Mouse (Mus musculus): Measurements from ENCODE around the gene P4ha2.

Gene P4ha2

DNA sequence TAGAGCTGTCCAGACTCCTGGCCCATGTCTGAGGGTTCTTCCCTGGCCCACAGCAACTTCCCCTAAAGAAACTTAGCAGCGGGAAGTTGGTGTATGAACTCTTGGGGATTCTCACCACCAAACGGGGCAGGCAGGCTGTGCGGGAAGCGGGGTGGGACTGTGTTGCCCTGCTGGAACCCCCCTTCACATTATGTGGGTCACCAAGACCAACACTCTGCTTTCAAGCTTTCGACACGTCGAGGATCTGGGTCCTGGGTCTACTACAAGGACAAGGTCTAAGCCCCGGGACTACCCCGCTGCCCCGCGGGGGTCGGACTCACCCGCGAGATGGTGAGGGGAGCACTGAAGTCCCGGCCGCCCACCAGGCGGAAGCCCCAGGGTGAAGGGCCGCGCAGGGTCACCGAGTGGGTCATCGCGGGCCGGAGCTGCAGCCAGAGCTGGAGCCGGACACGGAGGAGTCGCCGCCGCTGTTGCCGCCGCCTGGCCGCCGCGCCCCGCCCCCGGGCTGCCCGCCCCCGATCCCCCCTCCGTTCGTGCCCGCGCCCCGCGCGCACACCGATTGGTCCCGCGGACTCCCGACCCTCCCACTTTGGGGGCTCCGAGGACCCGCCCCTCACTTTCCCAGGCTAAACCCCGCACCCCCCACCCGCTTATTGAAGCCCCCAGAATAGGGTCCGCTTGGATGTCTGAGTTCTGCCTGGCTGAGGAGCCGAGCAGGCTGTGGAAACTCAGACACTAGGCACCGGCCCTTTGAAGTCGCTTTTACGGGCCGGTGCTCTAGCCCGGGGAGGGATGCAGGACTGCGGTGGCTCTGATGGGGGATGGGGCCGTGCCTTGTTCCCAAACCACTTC, 31.1 kb upstream of the P4ha2 start, which contains the start of gene Pdlim4:
TSS of gene Pdlim4 (minus strand) at position 495 of the 852 bp plus-strand sequence.
- no peak for DNase-seq (ENCODE audit: low spot score in 2 of 2)

DNA sequence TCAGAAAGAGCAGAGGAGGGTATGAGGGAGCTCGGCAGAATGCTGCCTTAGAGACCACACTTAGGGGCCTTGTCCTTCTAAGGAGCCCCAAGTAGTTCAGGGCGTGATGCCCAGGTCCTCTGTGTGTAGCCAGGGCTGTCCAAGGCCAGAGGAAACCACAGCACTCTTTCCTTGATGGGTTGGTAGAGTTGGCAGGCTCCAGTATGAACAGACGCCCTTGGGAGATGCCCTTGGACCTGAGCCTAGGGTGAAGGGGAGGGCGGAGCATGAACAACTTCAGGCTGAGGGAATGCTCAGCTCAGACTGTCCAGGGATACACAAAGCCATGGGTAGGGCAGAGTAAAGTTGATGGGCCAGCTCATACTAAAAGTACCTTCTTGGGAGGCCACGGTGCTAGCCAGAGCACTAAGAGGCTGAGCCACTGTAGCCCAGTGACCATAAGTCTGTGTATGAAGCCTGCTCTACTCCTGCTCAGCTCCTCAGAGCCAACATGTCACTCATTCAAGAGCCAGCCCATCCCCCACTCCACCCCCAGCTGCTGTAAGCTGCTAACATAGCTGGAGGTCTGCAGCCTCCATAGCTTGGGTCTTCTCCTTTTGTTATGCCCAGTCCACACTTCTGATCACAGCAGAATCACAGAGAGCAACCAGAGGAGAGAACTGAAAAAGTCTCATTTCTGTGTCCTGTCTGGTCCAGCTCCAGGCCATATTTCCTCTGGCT, 28.0 kb upstream of the P4ha2 start:
- DNase-seq (ENCODE audit: low spot score in 2 of 2) = no peak

DNA sequence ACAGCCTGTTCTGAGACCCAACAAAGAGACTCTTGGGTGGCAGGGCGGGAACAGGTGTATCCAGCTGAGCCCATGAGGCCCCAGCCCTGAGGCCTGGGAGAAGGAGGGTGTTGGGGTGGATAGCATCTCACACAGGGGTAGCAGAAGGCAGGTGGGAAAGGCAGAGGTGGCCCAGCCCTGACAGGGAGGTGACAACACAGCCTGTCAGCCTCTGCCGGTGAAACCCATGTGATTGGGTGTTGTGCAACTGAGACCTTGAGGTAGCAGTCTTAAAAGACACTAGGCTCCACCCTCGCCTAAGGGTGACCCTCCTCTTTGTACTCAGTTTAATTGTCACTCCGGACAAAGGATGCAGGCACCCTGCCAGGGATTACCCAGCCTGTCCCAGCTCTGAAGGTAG, 26.6 kb upstream of the P4ha2 start:
- no peak for DNase-seq (ENCODE audit: low spot score in 2 of 2)

DNA sequence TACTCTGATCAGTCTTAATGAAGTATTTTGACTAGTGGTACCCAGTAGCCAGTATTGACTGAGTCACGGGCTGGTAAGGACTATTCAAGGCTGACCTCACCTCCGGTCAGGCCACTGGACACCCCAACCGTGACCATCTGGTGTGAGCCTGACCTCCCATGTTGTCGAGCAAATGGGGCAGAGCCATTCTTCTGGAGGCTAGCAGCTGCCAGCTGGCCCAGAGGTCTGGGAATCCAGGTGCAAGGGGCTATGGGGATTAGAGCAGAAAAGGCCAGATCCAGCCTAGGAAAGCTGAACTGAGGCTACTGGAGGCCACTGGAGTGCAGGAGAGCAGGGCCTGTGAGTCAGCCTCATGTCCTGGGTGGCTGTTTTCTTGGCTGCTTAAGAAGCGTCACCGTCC, 24.5 kb upstream of the P4ha2 start:
- DNase-seq (ENCODE audit: low spot score in 2 of 2) = no peak

DNA sequence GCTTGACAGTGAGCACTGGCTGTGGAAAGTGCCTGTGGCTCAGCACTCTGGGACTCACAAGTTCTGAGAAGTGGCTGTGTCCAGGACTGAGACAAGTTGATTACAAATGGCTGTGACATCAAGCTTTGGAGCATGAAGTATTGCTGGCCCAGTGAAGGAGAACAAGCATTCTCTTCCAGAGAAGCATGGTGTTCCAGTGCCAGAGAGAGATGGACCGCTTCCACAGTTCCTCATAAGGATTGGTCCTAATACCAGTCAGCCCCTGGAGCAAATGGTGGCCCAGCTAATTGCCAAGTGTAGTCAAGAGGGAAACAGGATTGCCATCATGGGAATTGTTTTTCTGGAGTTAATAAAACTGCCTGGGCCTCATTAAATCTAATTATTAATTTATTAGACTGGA, 23.8 kb upstream of the P4ha2 start:
- no peak for DNase-seq (ENCODE audit: low spot score in 2 of 2)

DNA sequence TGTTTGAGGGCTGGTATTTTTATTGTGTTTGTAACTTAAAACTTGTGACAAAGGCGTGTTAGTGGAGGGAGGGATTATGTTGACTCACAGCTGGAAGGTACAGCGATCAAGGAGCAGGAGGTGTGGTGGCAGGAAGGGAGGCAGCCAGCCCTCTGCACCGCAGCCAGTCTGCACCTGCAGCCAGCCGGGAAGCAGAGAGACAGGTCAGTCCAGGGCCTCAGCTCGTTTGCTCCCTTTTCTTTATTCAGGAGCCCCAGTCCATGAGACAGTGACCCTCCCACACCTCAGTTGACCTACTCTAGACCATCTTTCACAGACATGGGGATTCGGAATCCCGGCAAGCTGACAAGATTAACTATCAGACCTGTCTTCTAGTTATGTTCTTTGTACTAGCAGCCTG, 19.5 kb upstream of the P4ha2 start:
- DNase-seq (ENCODE audit: low spot score in 2 of 2) = no peak

DNA sequence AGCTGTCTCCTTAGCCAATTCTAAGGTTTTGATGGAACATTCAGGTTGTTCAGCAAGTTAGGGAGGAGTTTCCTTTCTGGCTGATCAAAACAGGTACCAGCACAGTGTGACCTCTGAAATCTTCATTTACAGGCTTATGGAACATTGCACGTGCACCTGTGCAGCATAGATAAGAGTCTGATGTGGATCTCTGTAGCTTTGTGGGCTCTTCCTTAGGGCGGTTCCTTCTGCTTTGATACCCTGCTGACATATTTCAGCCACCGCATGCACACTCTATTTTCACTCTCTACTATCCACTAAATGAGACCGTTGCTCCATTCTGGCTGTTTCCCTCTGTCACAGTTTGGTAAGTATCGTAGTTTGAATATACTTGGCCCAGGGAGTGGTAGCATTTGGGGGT, 17.2 kb upstream of the P4ha2 start:
- no peak for DNase-seq (ENCODE audit: low spot score in 2 of 2)

DNA sequence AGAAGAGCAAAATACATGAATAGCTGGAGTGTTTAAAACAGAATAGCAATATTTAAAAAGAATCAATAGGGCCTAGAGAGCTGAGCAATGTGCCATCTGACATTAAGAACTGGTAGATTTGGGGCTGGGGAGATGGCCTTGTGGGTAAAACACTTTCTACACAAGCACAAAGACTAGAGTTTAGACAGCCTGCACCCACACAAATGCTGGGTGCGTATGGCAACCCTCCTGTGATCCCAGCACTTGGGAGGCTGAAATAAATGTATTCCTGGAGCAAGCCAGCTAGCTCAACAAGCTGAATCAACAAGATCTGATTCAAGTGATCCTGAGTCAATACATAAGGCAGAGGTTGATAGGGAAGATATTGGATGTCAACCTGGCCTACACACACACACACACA, 14.9 kb upstream of the P4ha2 start:
- DNase-seq (ENCODE audit: low spot score in 2 of 2) = no peak

DNA sequence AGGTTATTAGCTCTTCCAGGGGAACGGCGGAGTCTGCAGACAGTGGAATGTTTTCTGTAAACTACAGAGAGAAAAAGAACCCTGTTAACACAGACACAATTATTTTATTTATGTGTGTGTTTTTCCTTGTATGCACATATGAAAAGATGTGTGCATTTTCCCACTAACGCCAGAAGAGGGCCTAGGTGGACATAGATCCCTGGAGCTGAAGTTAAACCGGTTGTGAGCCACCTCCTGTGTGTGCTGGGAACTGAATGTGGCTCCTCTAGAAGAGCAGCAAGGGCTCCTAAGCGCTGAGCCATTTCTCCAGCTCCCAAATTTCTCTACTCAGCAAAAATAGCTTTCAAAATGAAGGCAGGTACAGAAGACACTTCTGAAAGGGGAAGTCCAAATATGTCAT, 14.1 kb upstream of the P4ha2 start:
- DNase-seq (ENCODE audit: low spot score in 2 of 2) = no peak

DNA sequence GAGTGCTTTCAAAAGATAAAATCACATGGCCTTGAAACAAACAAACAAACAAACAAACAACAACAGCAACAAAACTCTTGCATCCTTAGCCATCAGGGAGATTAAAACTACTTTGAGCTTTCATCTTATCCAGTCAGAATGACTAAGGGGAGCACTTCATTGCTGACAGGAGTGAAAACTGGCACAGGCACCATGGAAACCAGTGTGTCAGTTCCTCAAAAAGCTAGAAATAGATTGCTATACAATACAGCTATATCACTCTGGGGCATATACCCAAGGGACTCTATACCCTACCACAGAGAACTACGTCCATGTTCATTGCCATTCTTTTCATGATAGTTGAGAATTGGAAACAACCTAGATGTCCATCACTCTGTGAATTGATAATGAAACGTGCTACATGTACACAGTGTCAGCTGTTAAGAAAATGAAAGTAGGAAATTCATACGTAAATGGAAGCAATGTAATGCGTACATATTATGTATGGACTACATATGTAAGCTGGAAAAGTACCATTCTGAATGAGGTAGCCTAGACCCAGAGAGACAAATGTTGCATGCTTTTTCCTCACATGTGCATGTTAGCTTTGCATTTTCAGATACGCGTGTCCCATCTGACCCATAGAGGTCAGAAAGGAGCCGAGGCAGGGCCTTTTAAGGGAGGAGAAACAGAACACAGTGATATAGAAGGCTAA, 11.5 kb upstream of the P4ha2 start:
- no peak for DNase-seq (ENCODE audit: low spot score in 2 of 2)

DNA sequence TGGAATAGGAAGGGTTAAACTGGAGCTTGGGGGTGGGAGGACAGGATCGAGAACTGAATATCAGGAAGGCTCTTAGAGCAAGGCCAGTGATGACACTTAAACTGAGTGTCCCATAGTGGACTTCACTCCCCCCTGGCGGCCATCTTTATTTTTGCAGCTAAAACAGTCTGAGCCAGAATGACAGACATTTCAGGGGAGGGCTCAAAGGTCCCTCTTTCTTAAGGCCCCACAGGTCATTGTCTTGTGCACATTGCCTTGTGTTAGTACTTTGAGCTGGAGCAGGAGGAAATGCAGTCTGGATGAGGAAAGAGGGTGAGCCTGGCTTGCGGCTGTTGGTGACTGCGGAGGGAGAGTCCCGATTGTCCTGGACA, 11.0 kb upstream of the P4ha2 start:
- DNase-seq (ENCODE audit: low spot score in 2 of 2) = peak; percentile 69 to 77

DNA sequence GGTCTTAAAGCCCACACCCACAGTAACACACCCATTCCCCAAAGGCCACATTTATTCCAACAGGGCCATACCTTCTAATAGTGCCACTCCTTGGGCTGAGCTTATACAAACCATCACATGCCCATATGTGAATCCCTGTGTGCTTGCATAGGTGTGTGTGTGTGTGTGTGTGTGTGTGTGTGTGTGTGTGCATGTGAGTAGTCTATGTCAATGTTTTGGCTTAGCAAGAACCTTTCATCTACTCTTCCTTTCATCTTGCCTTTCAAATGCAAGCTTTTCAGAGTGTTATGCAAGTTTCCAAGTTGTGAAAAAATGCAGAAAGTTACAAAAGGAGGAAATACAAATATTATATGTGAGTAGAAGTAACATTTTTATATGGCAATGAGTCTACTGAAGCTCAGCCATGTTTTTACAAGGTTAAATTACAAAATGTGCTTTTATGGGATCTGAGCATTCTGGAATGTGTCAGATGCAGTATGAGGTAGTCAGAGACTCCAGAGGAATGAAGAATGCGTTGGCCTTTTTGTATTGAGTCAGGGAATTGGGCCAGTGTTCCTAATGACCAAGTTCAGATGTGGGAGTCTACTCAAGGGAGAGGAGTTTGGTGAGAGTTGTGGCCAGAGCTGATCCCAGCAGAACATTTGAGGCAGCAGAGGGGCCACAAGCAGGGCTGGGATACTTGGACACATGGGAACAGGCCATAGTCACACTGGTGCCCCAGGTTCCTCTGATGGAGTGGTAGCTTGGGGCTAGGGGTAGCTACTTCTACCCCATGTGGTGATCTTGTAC, 9.6 kb upstream of the P4ha2 start:
- no peak for DNase-seq (ENCODE audit: low spot score in 2 of 2)

DNA sequence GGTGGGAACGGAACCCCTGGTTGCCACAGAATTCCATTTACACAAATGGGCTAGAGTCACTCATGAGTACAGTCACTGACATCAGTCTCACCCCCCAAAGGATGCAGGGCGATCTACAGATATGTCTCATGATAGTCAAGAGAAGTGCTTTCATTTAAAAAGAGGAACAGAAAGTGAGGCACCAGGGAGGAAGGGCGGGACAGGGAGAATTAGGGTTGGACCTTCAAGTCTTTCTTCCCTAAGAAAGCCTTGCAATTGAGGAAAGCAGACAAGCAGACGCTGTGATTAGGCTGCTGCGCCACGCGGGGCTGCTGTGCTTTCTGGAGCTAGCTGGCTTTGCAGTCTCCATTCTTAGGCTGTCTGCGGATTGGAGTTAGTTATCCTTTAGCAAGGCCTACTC, 8.2 kb upstream of the P4ha2 start:
- no peak for DNase-seq (ENCODE audit: low spot score in 2 of 2)

DNA sequence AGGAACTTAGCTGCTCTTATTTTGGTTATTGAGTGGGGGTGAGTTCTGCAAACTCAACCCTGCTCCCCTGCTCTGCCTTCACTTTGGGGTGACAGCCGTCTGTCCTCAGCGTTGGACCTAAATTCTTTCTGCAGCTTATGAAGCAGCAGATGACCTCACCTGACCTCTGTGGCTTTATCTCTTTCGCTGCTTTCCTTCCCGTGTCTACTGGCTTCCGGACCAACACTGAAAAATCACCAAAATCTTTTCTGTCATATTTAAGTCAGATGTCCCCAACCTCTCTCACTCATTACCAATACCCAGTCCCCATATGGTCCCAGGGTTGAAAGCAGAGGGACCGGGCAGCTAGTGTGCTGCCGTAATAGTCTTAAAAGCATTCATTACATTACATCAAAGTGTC, 7.7 kb upstream of the P4ha2 start:
- DNase-seq (ENCODE audit: low spot score in 2 of 2) = no peak

DNA sequence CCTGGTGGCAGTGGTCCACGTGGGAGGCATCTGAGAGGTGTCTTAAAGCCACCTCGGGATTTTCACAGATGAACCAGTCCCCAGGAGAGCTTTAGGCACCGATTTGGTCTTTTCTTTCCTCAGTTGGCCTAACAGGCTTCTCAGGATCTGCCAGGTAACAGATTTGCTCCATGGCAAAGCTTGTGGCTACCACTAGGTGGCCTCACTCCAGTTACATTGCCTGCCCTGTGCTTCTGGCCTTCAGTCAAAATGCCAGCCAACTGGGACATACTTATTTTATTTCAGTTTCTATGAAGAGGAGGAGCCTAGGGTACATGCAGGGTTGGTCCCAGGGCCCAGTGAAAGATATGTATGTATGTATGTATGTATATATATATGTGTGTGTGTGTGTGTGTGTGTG, 6.9 kb upstream of the P4ha2 start:
- no peak for DNase-seq (ENCODE audit: low spot score in 2 of 2)

DNA sequence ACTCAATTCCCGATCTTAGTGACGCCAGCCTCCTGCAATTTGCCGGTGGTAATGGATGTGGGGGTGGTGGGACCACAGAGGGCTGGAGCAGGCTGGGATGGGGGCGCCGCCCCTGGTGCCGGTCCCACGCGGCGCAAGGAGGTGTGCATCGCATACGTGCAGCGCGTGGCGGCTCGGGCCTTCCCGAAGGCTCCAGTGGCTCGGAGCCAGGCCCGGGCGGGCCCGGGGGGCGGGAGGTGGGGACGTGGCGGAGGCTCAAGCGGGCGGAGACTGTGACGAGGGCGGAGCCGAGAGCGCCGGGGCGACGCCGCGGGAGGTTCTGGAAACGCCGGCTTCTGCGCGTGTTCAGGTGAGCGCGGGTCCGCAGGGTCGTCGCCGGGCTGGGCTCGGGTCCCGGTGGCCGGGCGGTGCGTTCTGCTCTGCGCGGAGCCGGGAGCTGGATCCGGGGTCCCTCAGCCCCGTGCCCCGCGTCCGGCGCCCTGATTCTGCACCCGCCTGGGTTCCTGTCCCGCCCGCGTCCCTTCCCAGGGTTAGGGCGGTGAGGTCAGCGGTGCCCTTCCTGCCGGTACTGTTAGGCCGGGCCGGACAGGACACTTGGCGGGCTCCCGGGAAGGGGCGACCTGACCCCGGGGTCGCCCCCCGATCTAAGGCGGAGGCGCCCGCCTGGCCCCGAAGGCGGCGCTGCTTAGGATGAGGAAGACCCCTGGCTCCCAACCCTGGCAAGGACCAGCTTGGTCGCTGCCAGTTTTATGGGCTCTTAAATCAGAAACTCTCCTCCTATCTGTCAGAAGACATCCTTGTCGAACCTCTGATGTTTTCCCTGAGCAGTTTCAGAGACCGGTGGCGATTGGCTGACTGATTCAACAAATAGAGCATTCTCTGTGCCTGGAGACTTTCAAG, 1.0 kb downstream of the P4ha2 start:
- DNase-seq (ENCODE audit: low spot score in 2 of 2) = peak; percentile 56 to 62

DNA sequence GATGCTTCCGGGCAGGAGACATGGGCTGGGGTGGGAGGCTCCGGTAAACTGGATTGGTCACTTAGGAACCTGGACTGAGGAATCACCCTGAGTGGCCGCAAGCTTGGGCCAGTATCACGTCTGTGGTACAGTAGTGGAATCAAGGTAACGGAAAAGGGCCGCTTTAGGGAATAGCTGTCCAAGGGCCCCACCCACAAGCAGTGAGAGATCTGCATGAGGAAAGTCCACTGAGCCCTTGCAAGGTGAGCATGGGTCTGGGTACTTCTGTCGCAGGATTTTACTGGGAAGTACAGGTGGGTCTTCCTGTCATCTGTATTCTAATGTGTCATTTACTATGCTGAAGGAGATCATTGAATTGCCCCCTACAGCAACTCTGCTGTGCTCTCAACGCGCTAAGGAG, 1.8 kb downstream of the P4ha2 start:
- DNase-seq (ENCODE audit: low spot score in 2 of 2) = no peak

DNA sequence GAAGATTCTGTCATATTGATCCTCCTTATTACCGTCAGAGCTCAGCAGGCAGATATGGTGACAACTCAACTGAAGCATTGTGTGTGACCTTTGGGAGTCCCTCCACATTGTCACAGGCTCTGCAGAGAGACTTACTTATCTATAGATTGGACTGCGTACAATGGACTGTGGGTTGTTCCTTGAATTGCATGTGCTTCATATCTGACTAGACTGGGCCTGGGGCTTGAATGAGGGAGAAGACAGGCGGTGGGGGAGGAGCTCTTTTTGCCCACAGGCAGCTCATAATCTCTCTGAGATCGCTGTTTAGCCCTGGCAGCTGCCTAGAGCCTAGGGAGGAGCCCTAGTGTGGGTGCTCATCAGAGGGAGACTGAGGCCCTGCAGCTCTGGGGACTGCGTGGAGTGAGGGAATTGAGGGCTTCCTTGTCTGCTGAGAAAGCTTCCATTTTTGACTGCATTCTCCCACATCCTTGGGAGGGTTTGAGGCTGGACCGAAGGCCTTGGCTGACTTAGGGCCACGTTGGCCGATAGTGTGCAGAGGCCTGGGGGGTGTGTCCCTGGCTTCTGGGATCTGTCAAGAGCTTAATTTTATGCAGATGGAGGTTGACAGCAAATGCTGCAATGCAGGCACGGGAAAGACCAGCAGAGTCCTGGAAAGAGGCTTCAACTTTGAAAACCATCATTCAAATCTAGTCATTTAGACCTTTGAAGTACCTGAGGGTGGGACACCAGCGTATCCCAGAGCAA, 3.0 kb downstream of the P4ha2 start:
- no peak for DNase-seq (ENCODE audit: low spot score in 2 of 2)

DNA sequence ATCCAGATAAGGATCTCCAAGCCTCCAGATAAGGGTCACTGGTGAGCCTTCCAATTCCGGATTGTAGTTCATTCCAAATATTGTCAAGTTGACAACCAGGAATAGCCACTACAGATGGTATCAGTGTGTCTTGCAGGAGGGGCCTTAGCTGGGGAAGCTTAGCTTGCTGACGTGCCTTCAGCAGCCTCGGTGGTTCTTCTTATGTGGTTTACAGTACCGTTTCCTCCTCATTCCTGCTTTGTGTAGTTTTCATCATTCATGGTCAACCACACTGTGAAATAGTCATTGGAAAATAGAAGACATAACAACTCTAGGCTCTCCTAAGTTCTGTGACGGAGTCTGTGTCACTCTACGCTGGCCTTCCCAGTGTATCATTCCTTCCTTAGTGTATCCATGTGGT, 5.1 kb downstream of the P4ha2 start:
- DNase-seq (ENCODE audit: low spot score in 2 of 2) = no peak

DNA sequence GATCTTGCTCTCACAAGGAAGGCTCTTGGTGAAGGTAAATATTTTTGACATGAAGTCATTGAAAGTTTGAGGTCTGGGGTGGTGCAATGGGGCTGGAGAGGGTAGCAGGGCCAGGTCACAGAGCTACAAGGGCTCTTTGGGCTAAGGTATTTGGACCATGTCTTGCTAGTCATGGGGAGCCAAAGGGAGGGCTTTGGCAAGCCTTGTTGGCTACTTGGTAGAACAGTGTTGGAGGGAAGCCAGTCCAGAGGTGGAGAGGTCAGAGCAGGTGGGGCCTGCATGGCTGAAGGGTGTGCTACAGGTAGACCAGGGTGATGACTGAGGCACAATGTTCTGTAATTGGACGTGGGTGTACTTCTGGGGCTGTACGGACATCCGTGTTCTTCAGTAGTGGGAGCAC, 6.8 kb downstream of the P4ha2 start:
- DNase-seq (ENCODE audit: low spot score in 2 of 2) = no peak
